Mouse (Mus musculus) urinary bladder, postnatal 10 days (tissue): ENCODE data around the gene Gm21976.
A peak's percentile ranks its signal among the peaks of the same experiment; 100 is the strongest.

Experiments
- DNase-seq: peaks from one replicate; pipeline ENCODE4 v3.0.0; 2022; ENCODE audit warnings: low spot score

The Gm21976 gene

GRCm38 (mm10) chr13:98298833-98299758 lies 19.4 kb downstream of the Gm21976 start:
- DNase-seq, result peak; percentile 32

DNA sequence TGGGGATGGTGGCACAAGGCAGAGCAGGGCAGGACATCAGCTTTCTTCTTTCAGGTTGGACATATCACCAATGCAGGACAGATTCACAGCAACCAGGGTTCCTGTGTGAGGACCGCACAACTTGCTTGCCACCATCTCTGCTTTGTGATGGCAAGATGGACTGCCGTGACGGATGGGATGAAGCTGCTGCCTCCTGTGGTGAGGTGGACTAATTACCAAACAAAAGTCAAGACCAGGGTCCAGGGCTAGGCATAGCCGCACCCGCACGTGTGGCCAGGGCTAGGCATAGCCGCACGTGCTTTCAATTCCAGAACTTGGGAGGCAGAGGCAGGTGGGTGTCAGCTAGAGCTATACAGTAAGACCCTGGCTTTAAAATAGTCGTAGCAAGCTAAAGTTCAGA lies 25.6 kb downstream of the Gm21976 start:
- no peak for DNase-seq

DNA sequence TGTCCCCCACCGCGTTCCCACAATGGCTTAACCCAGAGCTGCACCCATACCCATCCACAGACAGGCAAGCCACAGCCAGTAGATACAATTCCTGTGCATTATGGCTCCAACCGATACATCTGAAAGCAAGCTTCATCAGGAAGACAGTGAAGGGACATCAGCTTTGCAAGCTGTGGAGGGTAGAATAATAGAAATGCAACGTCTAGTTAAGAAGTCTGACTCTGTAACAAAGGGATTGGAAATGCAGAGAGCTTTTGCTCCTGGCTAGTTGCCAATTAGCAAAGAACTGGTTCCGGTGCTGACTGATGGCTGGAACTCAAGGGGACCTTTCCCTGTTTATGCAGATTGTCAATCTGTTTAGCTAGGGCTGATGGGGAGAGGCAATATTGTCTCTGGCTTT lies 26.7 kb downstream of the Gm21976 start:
- DNase-seq, result no peak

GRCm38 (mm10) chr13:98306852-98307475 lies 27.3 kb downstream of the Gm21976 start:
- no peak for DNase-seq

- DNase-seq, result no peak
These were observed 28.3 kb downstream of the Gm21976 start for GRCm38 (mm10) chr13:98308004-98308403.

- no peak for DNase-seq
These were observed 29.0 kb downstream of the Gm21976 start for GRCm38 (mm10) chr13:98308724-98309123.

DNA sequence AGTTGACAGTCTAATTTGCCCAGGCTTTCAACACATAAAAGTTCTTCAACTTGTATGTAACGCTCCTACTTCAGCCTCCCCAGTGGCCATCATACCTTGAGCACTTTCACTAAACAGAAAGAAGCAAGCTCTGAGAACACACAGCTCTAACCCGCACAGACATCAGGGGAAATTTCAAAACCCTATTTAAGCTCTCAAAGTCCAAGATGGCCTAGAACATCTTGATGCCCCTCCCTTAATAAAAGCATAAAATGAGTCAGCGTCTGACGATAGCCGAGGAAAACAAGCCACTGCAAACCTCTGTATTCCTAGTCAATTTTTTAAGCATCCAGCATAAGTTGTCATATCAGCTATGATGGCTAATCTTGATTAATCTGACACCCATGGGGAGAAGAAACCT lies 31.9 kb downstream of the Gm21976 start:
- DNase-seq, result no peak

GRCm38 (mm10) chr13:98313631-98314030 lies 33.9 kb downstream of the Gm21976 start:
- no peak for DNase-seq

GRCm38 (mm10) chr13:98315124-98315523 lies 35.4 kb downstream of the Gm21976 start:
- no peak for DNase-seq

GRCm38 (mm10) chr13:98316140-98316479 lies 36.4 kb downstream of the Gm21976 start:
- DNase-seq, result no peak

GRCm38 (mm10) chr13:98316480-98317245 lies 37.0 kb downstream of the Gm21976 start, which contains the start of gene Btf3:
TSS of gene Btf3 (minus strand) at chr13:98317006.
- peak; percentile 73 for DNase-seq

- DNase-seq, result no peak
These were observed 37.6 kb downstream of the Gm21976 start for GRCm38 (mm10) chr13:98317246-98317677.

- DNase-seq, result no peak
These were observed 38.2 kb downstream of the Gm21976 start for GRCm38 (mm10) chr13:98317911-98318310.

DNA sequence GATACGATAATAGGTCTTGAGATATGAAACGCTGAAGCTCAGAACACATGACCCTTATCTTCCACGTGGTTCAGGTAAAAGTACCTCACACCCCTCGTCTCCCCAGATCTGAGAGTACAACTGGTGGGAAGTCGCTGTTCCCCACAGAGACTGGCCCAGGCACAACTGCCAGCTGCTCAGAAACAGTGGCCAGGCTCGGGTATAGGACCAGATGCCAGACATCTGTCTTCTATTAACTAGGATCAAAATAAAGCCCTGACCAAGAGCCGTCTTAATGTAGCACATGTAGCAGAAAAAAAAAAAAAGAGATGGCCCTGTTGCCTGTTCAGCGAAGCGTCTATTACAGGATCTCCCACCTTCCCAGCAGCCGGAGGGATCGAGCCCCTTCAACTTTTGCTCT lies 45.3 kb downstream of the Gm21976 start:
- DNase-seq, result no peak

DNA sequence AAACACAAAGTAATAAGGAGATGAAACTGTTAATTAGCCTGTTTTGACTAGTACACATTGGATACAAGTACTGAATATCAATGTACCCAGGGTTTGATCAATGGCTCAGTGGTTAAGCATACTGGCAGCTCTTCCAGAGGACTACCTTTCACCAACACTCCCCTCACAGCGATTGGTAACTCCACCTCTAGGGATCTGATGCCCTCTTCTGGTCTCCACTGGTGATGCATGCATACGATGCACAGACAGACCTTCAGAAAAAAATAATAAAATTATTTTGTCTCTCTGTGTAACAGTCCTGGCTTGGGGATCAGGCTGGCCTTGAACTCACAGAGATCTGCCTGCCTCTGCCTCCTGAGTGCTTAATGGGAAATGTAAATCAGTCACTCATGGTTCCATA lies 52.4 kb downstream of the Gm21976 start:
- no peak for DNase-seq

DNA sequence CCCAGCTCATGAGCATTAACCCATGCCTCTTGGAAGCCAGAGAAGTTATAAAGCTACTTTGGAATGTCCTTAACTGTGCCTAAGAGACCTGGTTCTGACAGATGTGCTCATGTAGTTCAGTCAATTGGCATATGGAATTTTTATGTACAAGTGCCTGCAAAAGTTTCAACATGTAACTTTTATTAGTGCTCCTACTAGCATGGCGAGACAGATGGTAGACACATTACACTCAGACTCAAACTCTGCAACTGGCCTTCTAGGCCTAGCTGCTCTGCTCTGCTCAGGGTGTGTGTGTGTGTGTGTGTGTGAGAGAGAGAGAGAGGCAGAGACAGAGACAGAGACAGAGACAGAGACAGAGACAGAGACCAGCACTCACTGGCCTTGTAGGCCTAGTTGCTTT lies 56.5 kb downstream of the Gm21976 start:
- no peak for DNase-seq

DNA sequence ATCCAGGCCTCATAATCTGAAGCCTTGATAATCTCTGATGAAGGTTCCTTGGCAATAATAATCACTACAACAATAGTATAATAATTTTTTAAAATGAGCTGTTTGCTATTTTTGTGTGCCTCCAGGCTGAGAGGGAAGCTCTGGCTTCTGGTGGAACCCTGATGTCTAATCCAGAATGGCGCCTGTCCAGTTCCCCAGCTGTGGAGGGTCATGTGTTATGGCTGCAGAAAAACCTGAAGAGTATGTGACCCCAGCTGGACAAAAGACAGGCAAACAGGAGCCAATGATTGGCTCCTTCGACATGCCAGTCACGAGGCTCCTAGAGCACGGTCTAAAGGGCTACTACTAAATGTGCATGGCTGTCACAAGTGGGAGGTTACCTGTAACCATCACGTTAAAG lies 60.8 kb downstream of the Gm21976 start:
- no peak for DNase-seq

DNA sequence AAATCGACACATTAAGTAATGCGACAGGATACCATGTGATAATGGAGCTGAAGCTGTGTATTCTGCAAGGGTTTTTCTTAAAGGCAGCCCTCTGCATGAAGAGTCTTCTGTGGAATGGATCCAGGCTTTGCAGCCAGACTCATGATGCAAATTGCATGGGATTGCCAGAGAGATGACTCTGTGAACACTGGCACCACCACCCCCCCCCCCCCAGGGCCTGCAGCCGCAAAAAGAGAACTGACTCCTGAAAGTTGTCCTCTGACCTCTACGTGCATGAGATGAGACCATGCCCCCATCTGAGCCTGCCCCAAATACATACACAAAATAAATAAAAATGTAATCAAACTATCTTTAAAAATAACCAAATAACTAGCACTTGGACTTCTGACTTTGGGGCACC lies 69.8 kb downstream of the Gm21976 start:
- DNase-seq, result no peak

- DNase-seq, result no peak
These were observed 71.8 kb downstream of the Gm21976 start for GRCm38 (mm10) chr13:98351527-98351926.

GRCm38 (mm10) chr13:98352381-98352975 lies 72.8 kb downstream of the Gm21976 start:
- no peak for DNase-seq

GRCm38 (mm10) chr13:98353709-98354089 lies 74.0 kb downstream of the Gm21976 start:
- DNase-seq, result no peak

GRCm38 (mm10) chr13:98354090-98354801 lies 74.6 kb downstream of the Gm21976 start, which contains the start of gene Foxd1:
TSS of gene Foxd1 (plus strand) at chr13:98354242.
- no peak for DNase-seq
